8 mouse cellular contexts compared by ENCODE assay signal in genomic region chr11:90002987-90003348, GRCm38 (mm10). TPM values are rescaled to one million over a fixed set of nuclear protein-coding genes. Genes with fewer than 3 reads are reported as not detected.
DNase-seq lines count a peak whose midpoint lies in the region; ATAC-seq and TF ChIP-seq lines count a peak whose summit lies in the region.

No protein-coding gene starts in this region.

- H3K27me3 ChIP-seq in cerebellum, adult 2 months (ENCODE audit: control insufficient read depth, insufficient read depth, low read length), result no peaks in the 10 kb centered on the region
- H3K27me3 ChIP-seq in megakaryocyte, embryonic 14.5 days (replicated peaks), result no peaks in the 10 kb centered on the region
- H3K27me3 ChIP-seq in limb, embryonic 13.5 days, result no peaks in the 10 kb centered on the region
- H3K27me3 ChIP-seq in small intestine, adult 2 months (ENCODE audit: control insufficient read depth, insufficient read depth, low read length), result no peaks in the 10 kb centered on the region

- no peak for TF ChIP-seq POLR2A in cerebellum, adult 2 months (IDR thresholded peaks at IDR 0.05; ENCODE audit: borderline replicate concordance, insufficient read depth, low read length)
- no peak for TF ChIP-seq POLR2A in small intestine, adult 2 months (IDR thresholded peaks at IDR 0.05; ENCODE audit: low read depth, low read length)

- no peak for TF ChIP-seq CTCF in cerebellum, adult 2 months (IDR thresholded peaks at IDR 0.05; ENCODE audit: borderline replicate concordance, insufficient read depth, low read depth, low read length)
- no peak for TF ChIP-seq CTCF in small intestine, adult 2 months (IDR thresholded peaks at IDR 0.05; ENCODE audit: extremely low read depth, insufficient read length, insufficient replicate concordance, low read depth, low read length)

- no peak overlapping the region for H3K27ac ChIP-seq in cerebellum, adult 2 months (ENCODE audit: insufficient read depth, low read length)
- no peak overlapping the region for H3K27ac ChIP-seq in limb, embryonic 13.5 days
- no peak overlapping the region for H3K27ac ChIP-seq in small intestine, adult 2 months (ENCODE audit: insufficient read depth, low read depth, low read length)

- no peak for ATAC-seq in megakaryocyte, adult 5-6 weeks (ENCODE audit: poor library complexity, severe bottlenecking)
- ATAC-seq in limb, embryonic 13.5 days (ENCODE audit: low FRiP score, low read depth), result no peak
- no peak for ATAC-seq in activated CD4-positive, CD25-positive, alpha-beta regulatory T cell, adult 4 months

- no peaks in the 10 kb centered on the region for H3K4me1 ChIP-seq in cerebellum, adult 2 months (ENCODE audit: control insufficient read depth, insufficient read depth, low read length)
- H3K4me1 ChIP-seq in megakaryocyte, embryonic 14.5 days, result peaks cover 20% of the 10 kb centered on the region
- peaks cover 7% of the 10 kb centered on the region; the same call in 1 of the 2 replicates for H3K4me1 ChIP-seq in limb, embryonic 13.5 days
- H3K4me1 ChIP-seq in small intestine, adult 2 months (ENCODE audit: control insufficient read depth, insufficient read depth, insufficient read length, low read length), result peaks cover 1% of the 10 kb centered on the region

- 7% methylated on average over 8 of the region's 8 CpGs for WGBS in cerebellum, adult 2 months
- 9% methylated on average over 8 of the region's 8 CpGs for WGBS in limb, embryonic 13.5 days
- WGBS in small intestine, adult 2 months, result 7% methylated on average over 8 of the region's 8 CpGs

- no peak overlapping the region for H3K9ac ChIP-seq in limb, embryonic 13.5 days

- H3K9me3 ChIP-seq in megakaryocyte, embryonic 14.5 days, result no peaks in the 10 kb centered on the region
- H3K9me3 ChIP-seq in limb, embryonic 13.5 days, result no peaks in the 10 kb centered on the region

- H3K4me3 ChIP-seq in cerebellum, adult 2 months (replicated peaks; ENCODE audit: insufficient read depth, low read depth, low read length), result peak overlapping the region; percentile 68
- H3K4me3 ChIP-seq in megakaryocyte, embryonic 14.5 days (replicated peaks), result peak overlapping the region; percentile 93
- H3K4me3 ChIP-seq in limb, embryonic 13.5 days, result peak overlapping the region; percentile 55
- H3K4me3 ChIP-seq in small intestine, adult 2 months (ENCODE audit: low read depth, low read length), result peak overlapping the region; percentile 89; the same call in 1 of the 2 replicates

- peak overlapping the region; percentile 79 for H3K4me2 ChIP-seq in limb, embryonic 13.5 days (replicated peaks)

- no peak for DNase-seq in cerebellum, adult 2 months
- no peak for DNase-seq in cerebellum, postnatal 36 days
- no peak for DNase-seq in adipocyte (ENCODE audit: low spot score)

- H3K36me3 ChIP-seq in megakaryocyte, embryonic 14.5 days (replicated peaks; ENCODE audit: low read length), result peaks cover 20% of the 10 kb centered on the region
- H3K36me3 ChIP-seq in limb, embryonic 13.5 days, result no peaks in the 10 kb centered on the region
- no peaks in the 10 kb centered on the region for H3K36me3 ChIP-seq in small intestine, adult 2 months (ENCODE audit: control insufficient read depth, insufficient read depth, low read length)

RNA-seq across cellular contexts. Expression of gene Pctp, which starts 0.3 kb away (rescaled TPM):
- polyA plus RNA-seq in cerebellum, adult 2 months (2012; rRNA removed), result 2.8 and 2.9 TPM in 2 replicates
- polyA plus RNA-seq in megakaryocyte, embryonic 14.5 days (2012; ENCODE audit: insufficient read depth, low replicate concordance), result 2.3 TPM in 1 of 2 replicates, not detected in the other
- 7.2 and 9.7 TPM in 2 replicates for total RNA-seq in megakaryocyte, adult 5-6 weeks (2015)
- 15.3 and 17.7 TPM in 2 replicates for total RNA-seq in megakaryocyte, adult 5-6 weeks (2017)
- 6.9 and 8.2 TPM in 2 replicates for polyA plus RNA-seq in limb, embryonic 13.5 days (2015; fragmentation: Nextera tagmentation; extraction: Ambion mirVana)
- polyA plus RNA-seq in small intestine, adult 2 months (2012; rRNA removed), result 0.70 and 1.4 TPM in 2 replicates
- polyA plus RNA-seq in activated CD4-positive, CD25-positive, alpha-beta regulatory T cell, adult 4 months (2017; shearing (Covaris generic)), result 1 to 10 TPM; 5.7 to 6.9 TPM

RNA-seq across cellular contexts. Expression of gene Tmem100, which starts 27.2 kb away (rescaled TPM):
- 8.1 and 9.2 TPM in 2 replicates for polyA plus RNA-seq in cerebellum, adult 2 months (2012; rRNA removed)
- polyA plus RNA-seq in megakaryocyte, embryonic 14.5 days (2012; ENCODE audit: insufficient read depth, low replicate concordance), result not detected in 2 replicates
- total RNA-seq in megakaryocyte, adult 5-6 weeks (2015), result 0.36 TPM in 1 of 2 replicates, not detected in the other
- total RNA-seq in megakaryocyte, adult 5-6 weeks (2017), result not detected in 2 replicates
- 17.1 and 18.1 TPM in 2 replicates for polyA plus RNA-seq in limb, embryonic 13.5 days (2015; fragmentation: Nextera tagmentation; extraction: Ambion mirVana)
- 0.62 and 0.66 TPM in 2 replicates for polyA plus RNA-seq in small intestine, adult 2 months (2012; rRNA removed)
- polyA plus RNA-seq in activated CD4-positive, CD25-positive, alpha-beta regulatory T cell, adult 4 months (2017; shearing (Covaris generic)), result not detected
